Mouse (Mus musculus) 416B (cell line): Measurements from ENCODE around the gene Klhl40.

Experiments
- DNase-seq: peaks from one replicate; pipeline ENCODE4 v3.0.0; 2011; ENCODE audit warnings: low read depth

Klhl40 gene

DNA sequence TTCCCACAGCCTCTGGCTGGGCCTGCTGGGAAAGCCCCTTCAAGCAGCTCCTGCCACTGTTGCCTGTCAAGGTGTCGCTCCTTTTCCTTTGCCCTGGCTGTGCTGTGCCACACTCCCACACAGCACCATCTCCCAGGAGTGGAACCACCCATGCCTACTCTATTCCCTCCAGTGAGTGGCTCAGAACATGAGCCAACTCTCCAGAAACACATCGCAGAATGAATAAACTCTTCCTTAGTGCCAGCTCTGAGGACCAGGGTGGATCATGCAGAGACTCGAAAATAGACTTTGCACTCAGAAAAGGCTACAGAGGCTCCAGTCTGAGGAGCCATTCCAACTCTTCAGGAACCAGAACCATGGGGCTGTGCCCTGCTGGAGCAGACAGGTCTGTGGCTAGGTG, 48.9 kb downstream of the Klhl40 start:
- DNase-seq = no peak

DNA sequence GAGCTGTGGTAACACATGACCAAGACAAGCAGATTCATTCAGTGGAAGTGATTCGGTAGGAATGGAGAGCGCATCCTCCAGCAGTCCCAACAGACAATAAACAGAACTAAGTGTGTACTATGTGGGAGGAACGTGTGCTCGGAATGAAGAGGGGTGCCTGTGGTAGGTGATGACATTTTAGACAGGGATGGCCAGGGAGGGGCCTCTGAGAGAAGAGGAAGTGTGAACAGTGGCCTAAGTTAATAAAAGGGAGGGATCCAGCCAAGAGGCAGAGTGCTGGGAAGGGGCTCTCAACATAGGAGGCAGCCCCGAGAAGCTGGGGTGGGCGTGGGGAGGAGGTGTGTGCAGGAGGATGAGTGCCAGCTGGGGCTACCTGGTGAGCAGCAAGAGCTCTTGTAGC, 50.9 kb downstream of the Klhl40 start:
- no peak for DNase-seq

DNA sequence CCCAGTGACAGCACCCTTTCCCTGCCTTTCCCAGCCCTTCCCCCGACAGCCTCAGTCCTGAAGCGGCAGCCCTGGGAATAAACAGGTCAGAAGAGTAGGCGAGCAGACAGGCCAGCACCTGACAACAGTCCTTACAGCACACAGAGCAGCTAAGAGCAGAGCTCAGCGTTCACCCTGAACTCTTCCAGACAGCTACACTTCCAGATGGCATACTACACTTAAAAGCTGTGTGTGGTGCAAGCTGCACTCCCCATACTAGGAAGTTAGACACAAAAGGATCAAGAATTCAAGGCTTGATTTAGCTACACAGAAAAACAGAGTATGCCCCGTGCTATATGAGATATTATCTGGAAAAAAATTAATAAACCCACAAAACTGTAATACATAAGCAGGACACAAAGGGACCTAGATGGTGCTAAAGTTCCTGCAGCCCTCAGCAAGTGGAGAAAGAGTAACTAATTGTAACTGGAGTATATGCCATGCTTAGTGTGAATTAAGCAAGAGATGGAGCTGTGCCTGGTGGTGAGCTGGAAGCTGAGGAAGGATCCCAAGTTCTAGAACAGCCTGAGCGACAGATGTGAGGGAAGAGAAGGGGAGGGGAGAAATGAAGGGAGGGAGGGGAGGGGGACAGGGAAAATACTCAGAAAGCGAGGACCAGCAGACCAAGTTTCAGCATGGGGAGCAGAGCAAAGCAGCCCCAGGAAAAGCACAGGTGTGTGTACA, 52.0 kb downstream of the Klhl40 start:
- DNase-seq = no peak

DNA sequence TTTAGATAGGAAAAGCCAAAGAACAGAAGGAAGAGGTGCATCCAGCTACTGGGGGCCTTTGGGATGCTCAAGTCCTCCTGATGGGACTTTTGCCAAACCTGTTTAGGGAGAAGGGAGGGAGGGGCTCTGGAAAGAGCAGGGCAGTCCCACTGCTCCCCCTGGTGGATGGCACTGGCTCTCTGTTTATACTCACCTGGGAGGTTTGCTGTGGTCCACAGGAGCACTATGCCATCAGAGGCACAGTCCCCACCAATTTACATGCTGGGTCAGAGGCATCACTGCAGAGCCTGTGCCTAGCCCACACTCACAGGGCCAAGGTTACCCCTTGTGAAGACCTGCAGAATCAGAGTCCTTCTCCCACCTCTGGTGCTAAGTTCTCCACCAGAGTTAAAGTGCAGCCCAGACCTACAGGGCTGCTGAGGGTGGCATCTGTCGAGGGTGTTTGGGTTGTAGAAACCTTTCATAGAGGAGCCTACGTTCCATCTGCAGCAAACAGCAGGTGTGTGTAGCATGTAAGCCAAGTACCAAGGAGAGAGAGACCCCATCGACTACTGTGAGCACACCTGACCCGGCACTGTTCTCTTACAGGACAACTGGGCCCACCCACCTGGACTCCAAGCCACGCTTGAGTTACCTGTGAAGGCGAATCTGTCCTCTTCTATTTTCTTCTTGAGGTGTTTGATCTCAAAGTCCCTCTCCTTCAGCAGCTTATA, 53.0 kb downstream of the Klhl40 start:
- peak; percentile 32 for DNase-seq

- peak; percentile 77 for DNase-seq
Measured at GRCm38 (mm10) chr9:121830956-121831293, 53.5 kb downstream of the Klhl40 start.
